Mouse (Mus musculus) small intestine, adult 10 weeks (tissue): ENCODE data around the gene Man2c1. TPM values are rescaled to one million over a fixed set of nuclear protein-coding genes. Genes with fewer than 3 reads are reported as not detected.

Experiments
- polyA plus RNA-seq: library from polyadenylated mRNA; stranded (reverse); fragments of 350-450 nt; fragmentation: Illumina TruSeq; extraction: RNeasy Lipid Tissue Mini Kit (QIAGEN cat#74804); gene quantifications from one replicate; pipeline ENCODE4 v1.2.3, GENCODE M21; 2014; ENCODE audit warnings: low replicate concordance

Gene Man2c1
- polyA plus RNA-seq = 10.1 TPM

DNA sequence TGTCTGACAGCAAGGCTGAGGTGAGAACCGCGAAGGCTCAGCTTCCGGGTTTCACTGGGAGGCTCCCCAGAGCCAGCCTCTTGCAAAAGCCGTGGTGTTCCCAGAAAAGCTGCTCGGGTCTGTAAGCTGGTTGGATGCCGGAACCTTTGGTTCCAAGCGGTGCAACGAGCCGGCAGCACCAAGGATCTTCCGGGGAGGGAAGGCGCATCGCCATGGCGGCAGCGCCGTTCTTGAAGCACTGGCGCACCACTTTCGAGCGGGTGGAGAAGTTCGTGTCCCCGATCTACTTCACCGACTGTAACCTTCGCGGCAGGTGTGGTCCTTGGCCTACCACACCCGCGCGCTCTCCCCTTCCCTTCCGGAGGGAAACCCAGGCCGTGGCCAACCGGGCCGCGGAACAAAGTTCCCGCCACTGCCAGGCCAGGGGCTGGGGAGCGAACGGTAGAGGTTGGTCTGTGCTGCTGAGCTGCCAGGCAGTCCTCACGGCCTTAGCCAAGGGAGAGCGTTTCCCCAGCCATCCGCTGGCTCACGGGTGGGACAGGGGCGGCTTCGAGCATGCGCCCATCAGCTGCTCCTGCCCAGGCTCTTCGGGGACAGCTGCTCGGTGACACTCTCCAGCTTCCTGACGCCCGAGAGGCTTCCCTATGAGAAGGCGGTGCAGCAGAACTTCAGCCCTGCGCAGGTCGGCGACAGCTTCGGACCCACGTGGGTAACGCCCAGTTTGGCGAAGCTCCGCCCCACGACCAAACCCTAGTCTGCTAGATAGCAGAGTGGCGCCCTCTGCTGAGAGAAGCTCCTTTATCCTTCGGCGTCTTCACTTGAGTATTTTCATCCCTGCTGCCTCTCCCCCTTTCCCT, at the start of gene Man2c1:
TSS of gene Man2c1 (plus strand) at position 114 of the 857 bp plus-strand sequence.

DNA sequence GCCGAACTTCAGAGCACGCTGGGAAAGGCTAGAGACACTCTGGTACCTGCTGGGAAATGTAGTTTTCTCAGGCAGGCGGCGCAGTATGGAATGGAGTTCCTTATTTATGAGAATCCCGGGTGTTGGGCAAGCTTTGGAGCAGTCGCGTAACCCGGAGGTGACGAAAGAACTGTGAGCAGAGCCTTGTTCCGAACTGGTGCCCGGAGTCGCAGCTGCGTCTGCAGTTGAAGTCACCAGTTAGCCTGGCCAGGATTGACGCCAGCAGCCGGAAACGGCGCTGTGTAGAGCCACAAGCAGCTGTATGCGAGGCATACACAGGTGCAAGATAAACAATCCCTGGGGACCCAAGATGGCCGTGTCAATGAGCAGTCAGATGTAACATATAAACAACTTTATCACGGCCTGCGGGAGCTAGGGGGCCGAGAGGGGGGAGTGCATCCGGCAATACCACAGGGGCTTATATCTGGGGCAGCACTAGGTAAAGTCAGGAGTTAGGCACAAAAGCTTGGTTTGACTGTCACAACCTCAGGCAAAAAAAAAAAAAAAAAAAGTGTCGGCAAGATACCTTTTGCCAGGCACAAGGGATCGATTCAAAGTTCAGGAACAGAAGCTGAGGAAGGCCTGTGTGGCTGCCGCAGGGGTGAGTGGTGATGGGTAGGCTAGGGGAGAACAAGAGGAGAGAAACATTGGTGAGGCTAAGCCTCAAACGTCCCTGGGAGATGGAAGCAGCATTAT, 17.8 kb downstream of the Man2c1 start, which contains the start of gene Neil1:
TSS of gene Neil1 (minus strand) at position 162 of the 735 bp plus-strand sequence.

DNA sequence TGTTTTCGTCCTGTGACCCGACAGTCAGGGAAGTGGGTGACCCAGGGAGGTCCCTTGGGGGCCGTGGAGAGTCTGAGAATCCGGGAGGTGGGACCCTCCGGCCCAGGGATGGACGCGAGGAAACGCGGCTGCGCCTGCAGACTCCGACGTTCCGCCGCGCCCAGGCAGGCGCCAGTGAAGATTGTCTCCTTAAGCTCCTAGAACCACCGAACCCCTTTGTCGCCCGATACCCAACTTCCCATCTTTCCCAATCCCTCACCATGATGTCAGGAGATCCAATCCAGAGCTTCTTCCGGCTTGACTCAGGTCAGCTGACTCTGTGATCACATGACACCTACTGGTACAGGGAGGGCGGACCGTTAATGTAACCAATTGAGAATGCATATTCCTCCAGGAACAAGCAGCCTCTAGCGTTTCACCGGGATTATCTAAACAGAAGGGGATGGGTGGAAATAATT, 27.6 kb downstream of the Man2c1 start, which contains the start of gene Commd4:
TSS of gene Commd4 (minus strand) at position 319 of the 458 bp plus-strand sequence.

Other genes starting within 250 kb of the Man2c1 start
- gene Snx33, start 202.3 kb upstream of the Man2c1 start, polyA plus RNA-seq = 0.37 TPM
- gene Imp3, start 193.2 kb upstream of the Man2c1 start, polyA plus RNA-seq = 29.0 TPM
- 3.8 TPM for gene Snupn, start 179.8 kb upstream of the Man2c1 start, polyA plus RNA-seq
- gene Ptpn9, start 135.8 kb upstream of the Man2c1 start, polyA plus RNA-seq = 14.0 TPM
- gene Sin3a, start 58.6 kb upstream of the Man2c1 start, polyA plus RNA-seq = 19.8 TPM
- gene Neil1, start 17.6 kb downstream of the Man2c1 start, polyA plus RNA-seq = not detected
- 5.9 TPM for gene Commd4, start 27.6 kb downstream of the Man2c1 start, polyA plus RNA-seq
- not detected for gene Trcg1, start 105.9 kb downstream of the Man2c1 start, polyA plus RNA-seq
- gene 1700017B05Rik, start 131.9 kb downstream of the Man2c1 start, polyA plus RNA-seq = 0.33 TPM